Mouse (Mus musculus) liver, adult 2 months (tissue): Measurements from ENCODE around the gene Ccdc191.
A peak's percentile ranks its signal among the peaks of the same experiment; 100 is the strongest.

Experiments used
- CTCF ChIP-seq: fragments of 200-500 bp; IDR thresholded peaks from 2 replicates; pipeline ENCODE4 v1.5.1; 2011; ENCODE audit warnings: low read depth, low read length, control low read depth
- POLR2A ChIP-seq: fragments of 200-500 bp; IDR thresholded peaks from 2 replicates; pipeline ENCODE4 v1.6.1; 2011; ENCODE audit warnings: low read length, control low read depth; ENCODE audit not compliant: insufficient read depth; ENCODE audit errors: extremely low read depth

GRCm38 (mm10) chr16:43890005-43890336 lies 371 bp downstream of the Ccdc191 start:
- TF ChIP-seq POLR2A (no peak), CTCF (peak; percentile 50; the same call in 1 of the 2 replicates)
